Mouse (Mus musculus) embryo, embryonic 10.5 days (tissue): ENCODE results near the gene Gm9945.

Experiments
- DNase-seq: peaks from one replicate; pipeline ENCODE4 v3.0.0-alpha.2; 2015; ENCODE audit warnings: low spot score

Gene Gm9945

DNA sequence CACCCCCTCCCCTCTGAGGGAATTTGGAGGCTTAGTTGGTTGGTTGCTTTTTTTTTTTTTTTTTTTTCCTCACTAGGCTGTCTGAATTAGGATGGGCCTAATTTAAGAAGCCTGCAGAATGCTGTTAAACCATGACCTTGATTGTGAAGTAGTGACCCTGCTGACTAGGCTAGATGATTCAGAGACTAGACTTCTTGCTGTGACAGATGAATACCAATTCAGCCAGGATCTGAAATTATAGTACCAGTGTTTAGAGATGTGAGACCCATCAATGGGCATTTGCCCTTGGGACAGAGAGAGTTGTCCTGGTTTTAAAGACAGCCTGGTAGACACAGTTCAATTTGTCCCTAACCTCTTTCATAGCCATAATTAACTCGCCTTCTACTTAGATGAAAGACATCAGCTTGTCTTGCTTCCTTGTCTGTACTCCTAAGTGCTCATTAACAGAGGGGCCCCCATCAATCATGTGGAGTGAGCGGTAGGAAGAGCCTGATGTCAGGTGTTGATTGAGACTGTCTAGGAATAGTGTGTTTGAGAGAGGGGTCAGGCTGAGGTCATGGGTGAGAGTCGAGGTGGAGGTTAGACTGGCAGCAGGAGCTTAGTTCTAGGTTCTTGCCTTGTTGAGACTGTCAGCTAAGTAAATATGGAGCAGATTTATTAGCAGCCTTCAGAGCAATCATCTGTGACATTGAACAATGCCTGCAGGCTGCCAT lies 13.4 kb downstream of the Gm9945 start:
- DNase-seq = peak; percentile 78

- peak; percentile 42 for DNase-seq
Measured at GRCm38 (mm10) chr11:53495417-53495816, 15.5 kb downstream of the Gm9945 start.

DNA sequence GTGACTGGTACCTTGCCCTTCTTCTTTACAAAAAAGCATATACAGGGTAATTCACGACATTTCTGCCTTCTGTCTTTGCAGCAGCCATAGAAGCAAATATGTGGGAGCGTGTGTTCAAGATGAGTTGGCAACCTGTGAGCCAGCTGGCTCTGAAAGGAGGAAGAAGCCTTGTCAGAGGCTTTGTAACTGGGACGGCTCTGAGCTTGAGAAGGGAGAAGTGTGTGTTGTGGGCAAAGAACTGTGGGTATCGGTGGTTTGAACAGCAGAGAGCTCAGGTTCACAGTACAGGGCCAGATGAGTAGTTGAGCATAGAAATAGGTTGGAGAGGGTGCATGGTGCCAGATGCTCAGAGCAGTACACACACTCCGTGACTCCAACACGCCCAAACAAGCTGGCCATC lies 17.0 kb downstream of the Gm9945 start:
- no peak for DNase-seq

GRCm38 (mm10) chr11:53500569-53500968 lies 20.6 kb downstream of the Gm9945 start:
- DNase-seq = peak; percentile 60

DNA sequence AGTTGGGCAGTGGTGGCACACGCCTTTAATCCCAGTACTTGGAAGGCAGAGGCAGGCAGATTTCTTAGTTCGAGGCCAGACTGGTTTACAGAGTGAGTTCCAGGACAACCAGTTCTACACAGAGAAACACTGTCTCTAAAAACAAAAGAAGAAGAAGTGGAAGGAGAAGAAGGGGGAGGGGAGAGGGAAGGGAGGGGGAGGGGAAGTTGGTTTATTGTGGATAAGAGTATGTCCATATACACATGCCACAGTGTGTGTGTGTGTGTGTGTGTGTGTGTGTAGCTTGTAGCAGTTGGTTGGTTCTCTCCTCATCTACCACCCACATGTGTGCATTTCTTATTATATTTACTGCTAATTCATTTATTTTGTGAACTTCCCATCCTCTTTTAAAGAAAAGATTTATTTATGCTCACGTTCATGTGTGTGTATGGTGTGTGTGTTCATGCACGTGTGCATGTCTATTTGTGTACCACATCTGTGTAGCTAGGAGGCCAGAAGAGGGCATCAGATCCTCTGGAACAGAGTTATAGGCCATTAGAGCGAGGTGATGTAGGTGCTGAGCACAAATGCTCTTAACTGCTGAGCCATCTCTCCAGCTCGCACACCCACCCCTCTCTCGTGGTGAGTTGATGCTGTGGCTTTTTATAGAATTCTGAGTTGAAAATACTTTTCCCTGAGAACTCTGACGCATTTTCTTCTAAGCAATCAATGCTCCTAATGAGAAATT lies 22.2 kb downstream of the Gm9945 start:
- no peak for DNase-seq

DNA sequence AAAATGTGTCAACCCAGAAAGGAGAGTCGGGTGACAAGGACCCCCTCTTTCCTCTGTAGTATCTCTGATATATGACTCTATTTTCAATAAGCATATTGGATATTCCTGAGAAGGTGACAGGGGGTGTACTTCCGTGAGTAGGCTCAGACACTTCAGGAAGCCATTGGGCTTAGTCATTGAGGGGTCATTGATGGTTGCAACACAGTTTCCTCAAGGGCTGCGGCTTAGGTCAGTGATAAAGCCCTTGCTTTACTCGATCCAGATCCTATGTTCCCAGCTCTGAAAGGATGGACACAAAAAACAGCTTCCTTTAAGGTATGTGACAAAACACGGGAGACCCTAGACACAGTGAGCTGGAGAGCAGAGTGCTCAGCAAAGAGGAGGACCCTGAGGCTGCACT lies 23.8 kb downstream of the Gm9945 start:
- DNase-seq = no peak

- DNase-seq = no peak
Measured at GRCm38 (mm10) chr11:53504376-53504775, 24.4 kb downstream of the Gm9945 start.

DNA sequence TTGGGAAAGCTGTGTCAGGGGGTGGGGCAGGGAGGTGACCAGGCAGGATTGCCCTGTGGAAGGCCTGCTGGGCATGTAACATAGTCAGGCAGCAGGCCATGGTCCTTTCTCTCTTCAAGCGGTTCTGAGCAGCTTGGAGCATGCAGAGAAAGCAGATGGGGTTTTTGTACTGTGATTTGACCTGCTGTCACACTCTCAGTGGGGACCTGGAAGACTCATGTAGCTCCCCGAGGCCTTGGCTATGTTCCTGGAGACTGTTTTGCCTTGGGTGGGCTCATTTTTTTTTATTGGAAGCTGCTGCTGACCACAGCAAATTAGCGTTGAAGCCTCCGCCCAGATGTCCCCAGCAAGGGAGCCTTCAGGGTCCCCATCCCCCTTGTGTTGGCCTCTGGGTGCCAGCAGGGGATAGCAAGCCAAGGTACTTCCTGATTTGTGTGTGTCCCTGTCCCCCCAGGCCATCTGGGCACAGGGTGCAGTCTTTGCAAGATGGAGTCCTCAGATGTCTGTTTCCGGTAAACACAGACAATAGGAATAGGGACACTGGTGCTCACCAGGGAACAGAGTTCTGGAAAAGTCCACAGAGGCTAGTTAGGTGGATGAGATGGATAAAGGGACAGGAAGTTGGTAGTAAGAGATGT lies 25.2 kb downstream of the Gm9945 start:
- no peak for DNase-seq

GRCm38 (mm10) chr11:53507098-53507805 lies 27.3 kb downstream of the Gm9945 start:
- no peak for DNase-seq

DNA sequence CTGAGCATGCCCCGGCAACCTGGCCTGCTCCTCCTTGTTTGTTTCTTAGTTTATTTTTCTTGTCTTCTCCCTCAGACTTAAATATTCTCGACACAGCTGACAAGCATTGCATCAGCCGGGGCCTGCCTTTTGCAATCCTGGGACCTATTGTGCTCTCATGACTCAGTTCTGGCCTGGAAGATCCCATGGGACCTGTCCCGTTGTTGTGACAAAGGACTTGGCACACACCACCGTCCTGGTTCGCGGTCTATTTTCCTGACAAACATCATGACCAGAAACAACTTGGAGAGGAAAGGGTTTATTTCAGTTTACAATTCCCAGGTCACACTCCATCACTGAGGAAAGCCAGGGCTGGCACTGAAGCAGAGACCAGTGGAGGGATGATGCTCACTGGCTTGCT lies 28.2 kb downstream of the Gm9945 start:
- DNase-seq = no peak

- DNase-seq = no peak
Measured at GRCm38 (mm10) chr11:53508591-53508990, 28.6 kb downstream of the Gm9945 start.

DNA sequence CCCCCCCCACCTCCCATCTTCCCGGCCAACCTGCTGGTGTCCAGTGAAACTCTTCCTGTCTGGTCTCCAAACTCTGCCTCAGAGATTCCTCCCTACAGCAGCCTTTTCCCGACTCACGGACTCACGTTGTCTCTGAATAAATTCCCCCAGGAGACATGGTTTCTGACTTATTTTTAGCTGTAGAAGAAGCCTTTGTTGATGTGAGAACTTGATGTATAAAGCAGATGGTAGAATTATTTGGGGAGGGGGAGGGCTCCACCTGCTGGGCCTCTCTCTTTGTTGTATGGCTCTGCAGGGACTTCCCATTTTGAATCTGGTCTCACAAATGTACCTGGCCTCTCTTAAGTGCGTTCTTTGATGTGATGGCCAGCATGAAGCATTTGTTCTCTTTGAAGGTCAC lies 30.4 kb downstream of the Gm9945 start:
- DNase-seq = no peak

GRCm38 (mm10) chr11:53516775-53517627 lies 37.0 kb downstream of the Gm9945 start:
- peak; percentile 36 for DNase-seq

DNA sequence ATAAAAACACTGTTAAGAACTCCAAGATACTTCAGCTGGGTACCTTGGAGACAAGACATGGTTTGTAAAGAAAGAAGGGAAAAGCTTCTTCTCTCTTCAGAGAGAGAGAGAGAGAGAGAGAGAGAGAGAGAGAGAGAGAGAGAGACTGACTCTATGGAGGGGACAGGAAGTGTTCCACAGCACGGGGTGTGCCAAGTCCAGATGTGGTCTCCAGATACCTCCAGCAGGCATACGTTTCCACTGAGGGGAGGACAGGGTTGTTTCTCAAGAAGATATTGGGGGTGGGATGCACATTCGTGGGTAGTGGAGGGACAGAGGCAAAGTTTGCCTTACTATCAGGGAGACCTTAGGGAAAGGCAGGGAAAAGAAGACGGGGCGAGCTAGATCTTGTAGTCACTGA lies 38.8 kb downstream of the Gm9945 start:
- no peak for DNase-seq

DNA sequence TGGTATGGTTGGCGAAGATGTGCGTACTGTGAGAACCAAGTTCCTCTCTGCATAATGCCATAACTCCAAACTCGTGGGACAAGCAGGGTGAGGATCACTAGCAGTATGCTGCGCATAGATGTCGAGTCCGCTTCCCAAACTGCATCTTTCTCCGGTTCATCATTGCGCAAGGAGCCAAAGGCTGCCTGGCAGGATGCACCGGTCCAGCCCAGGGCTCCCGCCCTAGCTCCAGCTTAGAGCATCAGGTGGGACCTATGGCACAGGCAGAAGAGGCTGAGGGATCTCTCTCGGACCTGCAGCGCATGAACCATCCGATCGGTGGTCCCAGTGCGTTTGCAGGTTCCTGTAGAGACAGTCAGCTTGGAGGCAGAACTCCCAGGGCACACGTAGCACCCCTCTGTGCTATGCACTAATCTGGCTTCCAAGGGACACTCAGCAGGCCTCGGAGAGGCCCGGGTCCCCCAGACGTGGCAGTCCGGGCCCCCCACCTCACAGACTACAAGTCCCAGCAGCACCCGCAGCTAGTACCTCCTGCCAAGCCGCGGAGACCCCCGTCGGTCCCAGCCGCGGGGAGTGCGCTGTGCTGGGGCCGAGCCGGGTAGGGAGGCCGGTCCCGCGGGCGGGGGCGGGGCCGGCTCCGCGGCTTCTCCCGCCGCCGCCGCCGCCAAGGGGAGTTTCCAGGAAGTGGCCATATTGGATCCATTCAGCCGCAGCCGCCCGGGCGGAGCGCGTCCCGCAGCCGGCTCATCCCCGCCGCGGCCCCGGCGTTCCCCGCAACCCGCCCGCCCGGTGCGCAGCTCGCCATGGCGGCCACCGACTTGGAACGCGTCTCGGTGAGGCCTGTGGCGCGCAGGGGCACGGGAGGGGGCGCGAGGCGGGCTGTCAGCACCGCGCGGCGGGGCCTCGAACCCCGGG lies 39.5 kb downstream of the Gm9945 start, which contains the start of gene Sept8:
Sept8 (plus strand) TSS at position 51 of the 915 bp plus-strand sequence.
- peak; percentile 69 for DNase-seq

GRCm38 (mm10) chr11:53520122-53520978 lies 40.4 kb downstream of the Gm9945 start:
- peak; percentile 61 for DNase-seq

DNA sequence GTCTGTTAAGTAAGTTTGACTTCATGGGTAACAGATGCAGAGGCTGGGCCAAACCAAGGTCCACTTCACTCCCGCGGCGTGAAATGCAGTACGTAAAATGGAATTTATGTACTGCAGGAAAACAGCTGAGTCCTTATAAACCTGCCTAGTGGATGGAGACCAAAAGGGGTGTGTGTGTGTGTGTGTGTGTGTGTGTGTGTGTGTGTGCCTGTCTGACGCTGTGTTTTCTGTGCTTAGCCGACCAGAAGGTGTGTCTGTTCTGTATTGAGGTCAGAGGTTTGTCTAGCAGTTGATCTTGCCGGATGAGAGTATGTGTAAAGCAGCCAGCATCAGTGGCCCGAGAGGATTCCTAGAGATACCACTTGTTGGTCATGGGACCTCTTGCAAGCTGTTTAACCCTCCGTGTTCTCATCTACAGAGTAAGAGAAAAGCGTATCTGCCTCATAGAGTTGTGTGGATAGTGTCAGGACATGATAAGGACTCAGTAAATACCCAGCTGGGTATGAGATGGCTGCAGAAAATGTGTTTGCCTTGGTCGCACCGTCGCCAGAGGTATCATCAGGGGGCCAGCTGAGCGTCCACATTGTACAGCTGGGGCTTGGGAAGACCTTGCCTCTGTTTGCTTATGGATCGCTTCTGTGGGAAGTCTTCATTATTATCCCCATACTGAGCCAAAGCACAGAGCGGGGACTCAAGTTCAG lies 41.3 kb downstream of the Gm9945 start:
- no peak for DNase-seq

GRCm38 (mm10) chr11:53521821-53522131 lies 41.8 kb downstream of the Gm9945 start:
- DNase-seq = no peak

DNA sequence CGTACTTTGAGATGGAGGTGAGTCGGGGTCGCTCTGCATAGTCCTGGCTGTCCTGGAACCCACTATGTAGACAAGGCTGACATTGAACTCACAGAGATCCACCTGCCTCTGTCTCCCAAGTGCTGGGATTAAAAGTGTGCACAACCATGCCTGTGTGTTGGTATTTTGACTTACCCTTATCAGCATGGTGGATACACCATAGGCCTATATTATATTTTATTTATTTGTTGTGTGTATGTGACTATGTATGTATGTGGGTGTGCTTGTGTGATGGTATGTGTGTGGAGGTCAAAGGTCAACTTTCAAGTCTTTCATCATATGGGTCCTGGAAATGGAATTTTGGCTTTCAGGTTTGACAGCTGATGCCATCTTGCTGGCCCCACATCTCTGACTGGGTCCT lies 42.4 kb downstream of the Gm9945 start:
- no peak for DNase-seq
